Mouse (Mus musculus) neural tube, embryonic 14.5 days (tissue): ENCODE measurements around the gene Psmb11. TPM values are rescaled to one million over a fixed set of nuclear protein-coding genes. Genes with fewer than 3 reads are reported as not detected.

ENCODE experiments used
- ATAC-seq: fragments of 200-750 bp; cut with Nextera tagmentation; 2 replicates; pipeline ENCODE4 v1.8.0; 2017; ENCODE audit warnings: low read depth, mild to moderate bottlenecking, moderate TSS enrichment, moderate library complexity
- H3K27ac ChIP-seq: fragments of 300-500 bp; sonication (generic); 2 replicates; pipeline ENCODE4 v1.5.1; 2014; ENCODE audit warnings: low read depth, mild to moderate bottlenecking, control low read depth, low read length, moderate library complexity, mixed read lengths
- H3K27me3 ChIP-seq: fragments of 300-500 bp; sonication (generic); 2 replicates; pipeline ENCODE4 v1.6.1; 2014; ENCODE audit warnings: low read length; ENCODE audit not compliant: control insufficient read depth, insufficient read depth
- H3K36me3 ChIP-seq: fragments of 300-500 bp; sonication (generic); 2 replicates; pipeline ENCODE4 v1.6.1; 2014; ENCODE audit warnings: low read length, mixed read lengths; ENCODE audit not compliant: control insufficient read depth, insufficient read depth
- H3K4me1 ChIP-seq: fragments of 300-500 bp; sonication (generic); 2 replicates; pipeline ENCODE4 v1.6.1; 2014; ENCODE audit warnings: low read length; ENCODE audit not compliant: control insufficient read depth, insufficient read depth
- H3K4me2 ChIP-seq: fragments of 300-500 bp; sonication (generic); 2 replicates; pipeline ENCODE4 v1.6.1; 2014; ENCODE audit warnings: mild to moderate bottlenecking, low read depth, low read length, control low read depth
- H3K4me3 ChIP-seq: fragments of 300-500 bp; sonication (generic); 2 replicates; pipeline ENCODE4 v1.5.1; 2014; ENCODE audit warnings: low read depth, low read length, control low read depth, mixed read lengths
- H3K9ac ChIP-seq: fragments of 300-500 bp; sonication (generic); replicated peaks from 2 replicates; pipeline ENCODE4 v1.6.1; 2014; ENCODE audit warnings: low read depth, mild to moderate bottlenecking, control low read depth, low read length, mixed read lengths
- H3K9me3 ChIP-seq: fragments of 300-500 bp; sonication (generic); 2 replicates; pipeline ENCODE4 v1.6.1; 2016; ENCODE audit warnings: low read length; ENCODE audit not compliant: control insufficient read depth
- WGBS: fragments of 180-500 bp; shearing (Covaris S2); extraction: QIAGEN DNeasy Blood & Tissue Kit; methylation state at CpG from one replicate; pipeline ENCODE4 v1.1.7; 2014; 5-methylcytosine and 5-hydroxymethylcytosine counted together
- polyA plus RNA-seq: library from polyadenylated mRNA; unstranded; fragments of >200 nt; fragmentation: Nextera tagmentation; extraction: Ambion mirVana; gene quantifications from 2 replicates; pipeline ENCODE4 v1.2.1, GENCODE M21; 2014

Gene Psmb11
- polyA plus RNA-seq, 1 experiment from 2014 or later = 0.05 TPM

DNA sequence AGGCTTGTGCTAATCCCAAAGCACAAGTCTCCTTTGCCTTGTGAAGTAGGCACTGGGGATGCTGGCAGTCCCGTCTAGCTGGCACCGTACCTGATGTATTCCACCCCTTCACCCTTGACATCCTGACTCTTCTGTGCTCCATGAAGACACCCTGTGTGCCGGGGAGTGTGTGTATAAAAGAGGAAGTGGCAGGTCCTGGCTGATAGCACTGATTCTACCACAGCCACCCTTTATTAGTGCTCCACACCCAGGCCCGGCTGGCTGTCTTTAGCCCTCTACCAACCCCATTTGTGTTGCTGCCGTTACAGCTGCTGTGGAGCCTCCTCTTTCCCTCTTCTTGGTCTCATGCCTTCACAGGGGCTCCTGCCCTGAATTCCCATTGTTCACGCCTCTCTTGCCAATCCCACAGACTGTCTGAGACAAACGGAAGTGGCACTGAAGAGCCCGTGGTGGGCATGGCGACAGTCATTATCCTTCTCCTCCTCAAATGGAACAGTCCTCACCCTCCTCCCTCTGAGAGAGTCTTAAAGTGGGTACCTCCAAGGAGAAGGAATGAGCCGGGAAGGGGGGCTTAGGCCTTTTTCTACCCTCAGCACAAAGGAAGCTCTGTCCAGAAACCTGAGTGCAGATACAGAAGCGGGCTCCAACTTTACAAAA, 9.5 kb downstream of the Psmb11 start:
- H3K27ac ChIP-seq = no peak overlapping the region
- ATAC-seq = peak; percentile 57
- H3K4me3 ChIP-seq = no peak overlapping the region

DNA sequence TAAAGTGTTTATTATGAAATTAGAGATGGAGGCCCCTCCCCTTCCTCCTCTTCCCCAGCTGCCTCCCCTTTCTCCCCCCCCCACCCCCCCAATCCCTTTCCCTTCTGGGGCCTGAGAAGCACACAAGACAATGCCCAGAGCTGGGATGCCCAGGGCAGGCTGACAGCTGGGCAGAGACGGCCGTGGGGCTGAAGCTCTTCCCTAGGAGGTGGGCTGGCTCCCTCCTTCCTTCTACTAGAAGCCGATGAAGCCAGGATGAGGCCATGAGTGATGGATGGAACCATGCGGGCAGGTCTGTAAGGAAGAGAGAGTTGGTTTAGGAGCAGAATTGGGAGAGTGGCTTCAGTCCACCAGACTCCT, 10.0 kb downstream of the Psmb11 start:
- Histone ChIP-seq H3K9me3 (no peaks in the 10 kb centered on the region), H3K36me3 (peaks cover 26% of the 10 kb centered on the region), H3K4me1 (no peaks in the 10 kb centered on the region), H3K4me2 (no peak overlapping the region), H3K4me3 (no peak overlapping the region), H3K9ac (no peak overlapping the region), H3K27ac (no peak overlapping the region), H3K27me3 (no peaks in the 10 kb centered on the region)
- ATAC-seq = 0 out of 2 replicates have a peak, but pooled peaks have one; percentile 2
- WGBS = 78% methylated on average over 4 of the region's 4 CpGs

More for the DNA sequence above, 9.5 kb downstream of the Psmb11 start:
- Histone ChIP-seq H3K9me3 (no peaks in the 10 kb centered on the region), H3K36me3 (peaks cover 26% of the 10 kb centered on the region), H3K27me3 (no peaks in the 10 kb centered on the region), H3K9ac (no peak overlapping the region), H3K4me1 (no peaks in the 10 kb centered on the region), H3K4me2 (no peak overlapping the region)
- 73% methylated on average over 11 of the region's 11 CpGs for WGBS

- no peak for ATAC-seq
- Histone ChIP-seq H3K4me1 (no peaks in the 10 kb centered on the region), H3K27me3 (no peaks in the 10 kb centered on the region), H3K4me3 (no peak overlapping the region), H3K4me2 (no peak overlapping the region), H3K9ac (no peak overlapping the region), H3K36me3 (peaks cover 31% of the 10 kb centered on the region), H3K27ac (no peak overlapping the region), H3K9me3 (no peaks in the 10 kb centered on the region)
- WGBS = 94% methylated on average over 34 of the region's 37 CpGs
Observed at GRCm38 (mm10) chr14:54632252-54632651, 11.0 kb downstream of the Psmb11 start.

GRCm38 (mm10) chr14:54634182-54634581, 12.9 kb downstream of the Psmb11 start:
- no peak for ATAC-seq
- no peaks in the 10 kb centered on the region for H3K27me3 ChIP-seq
- peaks cover 4% of the 10 kb centered on the region for H3K4me1 ChIP-seq
- no peak overlapping the region for H3K4me2 ChIP-seq
- H3K27ac ChIP-seq = no peak overlapping the region
- H3K4me3 ChIP-seq = no peak overlapping the region
- 86% methylated on average over 4 of the region's 4 CpGs for WGBS
- H3K9ac ChIP-seq = no peak overlapping the region
- peaks cover 31% of the 10 kb centered on the region for H3K36me3 ChIP-seq
- no peaks in the 10 kb centered on the region for H3K9me3 ChIP-seq

- Histone ChIP-seq H3K4me3 (no peak overlapping the region), H3K9ac (no peak overlapping the region), H3K27me3 (no peaks in the 10 kb centered on the region), H3K4me1 (peaks cover 14% of the 10 kb centered on the region), H3K27ac (no peak overlapping the region), H3K9me3 (no peaks in the 10 kb centered on the region), H3K36me3 (peaks cover 24% of the 10 kb centered on the region), H3K4me2 (no peak overlapping the region)
- 47% methylated on average over 8 of the region's 8 CpGs for WGBS
- ATAC-seq = no peak
Observed at GRCm38 (mm10) chr14:54636954-54637353, 15.7 kb downstream of the Psmb11 start.

- no peak overlapping the region for H3K27ac ChIP-seq
- 84% methylated on average over 5 of the region's 5 CpGs for WGBS
- no peaks in the 10 kb centered on the region for H3K27me3 ChIP-seq
- no peak overlapping the region for H3K4me2 ChIP-seq
- no peak overlapping the region for H3K4me3 ChIP-seq
- H3K9me3 ChIP-seq = no peaks in the 10 kb centered on the region
- H3K36me3 ChIP-seq = peaks cover 23% of the 10 kb centered on the region
- no peak for ATAC-seq
- H3K4me1 ChIP-seq = peaks cover 14% of the 10 kb centered on the region
- H3K9ac ChIP-seq = 0 out of 2 replicates have a peak overlapping the region, but pooled peaks have one; percentile 7
Observed at GRCm38 (mm10) chr14:54638210-54638609, 17.0 kb downstream of the Psmb11 start.

GRCm38 (mm10) chr14:54640121-54640520, 18.9 kb downstream of the Psmb11 start:
- WGBS = 16% methylated on average over 4 of the region's 4 CpGs
- Histone ChIP-seq H3K27ac (no peak overlapping the region), H3K9ac (peak overlapping the region; percentile 82), H3K27me3 (no peaks in the 10 kb centered on the region), H3K9me3 (no peaks in the 10 kb centered on the region), H3K4me2 (peak overlapping the region; percentile 88), H3K4me3 (peak overlapping the region; percentile 68), H3K4me1 (peaks cover 14% of the 10 kb centered on the region), H3K36me3 (peaks cover 35% of the 10 kb centered on the region)
- no peak for ATAC-seq

DNA sequence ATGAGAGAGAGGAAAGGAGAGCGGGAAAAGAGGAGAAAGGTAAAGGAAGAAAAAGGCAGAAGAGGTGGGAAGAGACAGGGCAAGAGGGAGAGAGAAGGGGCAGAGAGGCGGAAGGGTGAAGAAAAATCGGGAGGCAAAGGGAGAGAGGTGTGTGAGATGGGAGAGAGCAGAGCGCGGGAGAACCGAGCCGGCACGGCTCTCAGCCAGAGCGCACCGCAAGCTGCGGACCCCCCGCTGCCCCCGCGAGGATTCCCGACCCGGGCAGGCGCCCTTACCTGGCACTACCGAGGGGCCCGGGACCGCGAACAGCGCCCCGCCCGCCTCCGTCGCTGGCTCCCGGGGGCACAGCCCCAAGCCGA, 19.7 kb downstream of the Psmb11 start, which contains the start of gene Gm17606:
Gene Gm17606, plus strand, starts transcription at position 7 of the 359 bp plus-strand sequence.
- ATAC-seq = no peak; the same call in 1 of the 2 replicates
- Histone ChIP-seq H3K9me3 (no peaks in the 10 kb centered on the region), H3K4me3 (peak within 1 kb of the TSS; percentile 68), H3K27me3 (no peaks in the 10 kb centered on the region), H3K36me3 (peaks cover 43% of the 10 kb centered on the region), H3K27ac (peak within 1 kb of the TSS; percentile 76), H3K4me2 (peak within 1 kb of the TSS; percentile 88), H3K9ac (peak within 1 kb of the TSS; percentile 82), H3K4me1 (peaks cover 14% of the 10 kb centered on the region)
- WGBS = under 1% methylated on average over 17 of the region's 28 CpGs

DNA sequence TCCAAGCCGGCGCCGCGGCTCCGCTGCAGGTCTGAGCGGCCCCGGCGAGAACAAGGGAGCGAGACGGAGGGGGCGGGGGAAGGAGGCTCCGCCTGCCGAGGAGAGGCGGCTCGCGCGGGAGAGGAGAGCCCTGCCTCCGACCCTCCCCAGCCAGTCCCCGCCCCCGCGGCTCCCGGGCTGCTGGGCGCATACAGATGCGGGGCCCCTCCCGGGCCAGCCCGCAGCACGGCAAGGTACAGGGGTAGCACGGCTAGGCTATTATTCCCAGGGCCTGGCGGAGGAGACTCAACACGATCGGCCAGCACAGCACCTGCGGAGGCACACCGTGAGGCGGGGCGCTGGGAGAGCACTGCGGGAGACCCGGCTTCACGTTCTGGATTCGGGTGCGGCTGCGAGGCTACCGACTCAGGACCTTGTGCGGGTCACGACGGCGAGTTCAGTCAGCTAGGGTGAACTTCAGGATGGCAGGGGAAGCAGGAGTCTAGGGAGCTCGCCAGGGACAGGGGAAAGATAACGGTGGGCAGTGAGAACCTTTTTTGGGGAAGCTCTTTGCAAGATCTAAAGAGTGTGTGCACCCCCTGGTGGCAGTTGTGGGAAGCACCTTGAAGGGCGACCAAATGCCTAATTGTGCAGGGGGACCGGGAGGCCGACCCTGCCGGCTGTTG, 20.2 kb downstream of the Psmb11 start, which contains the start of gene Cdh24:
Gene Cdh24, minus strand, starts transcription at position 60 of the 665 bp plus-strand sequence.
- Histone ChIP-seq H3K4me3 (peak within 1 kb of the TSS; percentile 68), H3K9ac (peak within 1 kb of the TSS; percentile 82), H3K9me3 (no peaks in the 10 kb centered on the region), H3K27me3 (no peaks in the 10 kb centered on the region), H3K27ac (peak within 1 kb of the TSS; percentile 76), H3K4me1 (peaks cover 14% of the 10 kb centered on the region), H3K4me2 (peak within 1 kb of the TSS; percentile 88), H3K36me3 (peaks cover 47% of the 10 kb centered on the region)
- peak; percentile 94 for ATAC-seq
- under 1% methylated on average over 45 of the region's 52 CpGs for WGBS
